Mouse (Mus musculus): ENCODE results near the gene Ppp1r13b.
"Not testable (repeated sequence)": the region's sequence is repeated elsewhere in the genome, so short reads cannot be mapped to it uniquely, and the experiment has no call there.

Ppp1r13b gene

DNA sequence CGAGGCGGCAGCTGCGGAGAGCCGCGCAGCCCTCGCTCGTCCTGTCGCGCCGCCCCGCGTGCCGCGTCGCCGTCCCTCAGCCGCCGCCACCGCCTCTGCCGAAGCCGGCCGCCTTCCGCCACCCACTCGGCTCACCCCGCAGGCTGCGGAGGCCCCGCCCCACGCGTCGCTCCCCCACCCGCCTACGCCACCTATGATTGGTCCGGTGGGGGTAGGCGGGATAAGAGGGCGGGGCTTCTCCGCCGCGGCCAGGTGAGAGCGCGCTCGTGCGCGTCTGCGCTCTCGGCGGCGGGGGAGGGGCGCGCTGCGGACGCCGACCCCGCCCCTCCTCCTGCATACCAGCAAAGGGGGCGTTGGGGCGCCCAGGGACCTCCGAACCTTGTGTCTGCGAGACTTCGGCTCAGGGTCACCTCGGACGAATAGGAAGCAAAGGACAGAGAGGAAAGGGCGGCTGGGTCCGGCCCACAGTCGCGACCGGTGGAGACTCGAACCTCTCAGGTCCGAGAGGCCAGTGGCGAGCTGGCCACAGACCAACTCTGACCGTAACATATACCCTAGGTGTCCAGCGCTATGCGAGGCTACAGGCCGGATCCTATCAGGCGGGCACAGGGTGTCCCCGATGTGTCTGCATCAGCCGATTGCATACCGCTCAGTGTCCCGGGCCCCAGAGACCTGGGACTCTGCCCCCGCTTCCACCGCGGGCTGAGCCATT lies at the start of gene Ppp1r13b:
Gene Ppp1r13b, minus strand, starts transcription at position 141 of the 712 bp plus-strand sequence.
- peak; percentile 94 for DNase-seq (ENCODE audit: low spot score)

DNA sequence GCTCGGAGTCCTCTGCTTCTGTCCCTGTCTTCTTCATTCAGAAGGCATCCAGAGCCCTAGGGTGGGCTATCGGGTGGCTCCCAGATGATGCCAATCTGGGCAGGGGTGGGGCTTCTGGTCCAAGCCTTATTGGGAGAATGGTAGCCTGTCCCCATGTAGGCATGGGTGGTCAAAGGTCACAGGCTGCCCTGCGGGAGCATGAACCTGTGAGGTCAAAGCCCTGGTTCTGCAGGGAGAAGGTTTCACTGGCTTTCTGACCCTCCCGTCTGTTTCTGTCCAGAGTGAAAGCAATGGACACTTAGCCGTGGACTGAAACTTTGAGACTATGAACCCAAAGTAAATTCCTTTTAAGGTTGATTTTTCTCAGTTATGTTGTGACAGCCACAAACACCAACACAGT lies 48.3 kb upstream of the Ppp1r13b start:
- no peak for DNase-seq (ENCODE audit: low spot score)

DNA sequence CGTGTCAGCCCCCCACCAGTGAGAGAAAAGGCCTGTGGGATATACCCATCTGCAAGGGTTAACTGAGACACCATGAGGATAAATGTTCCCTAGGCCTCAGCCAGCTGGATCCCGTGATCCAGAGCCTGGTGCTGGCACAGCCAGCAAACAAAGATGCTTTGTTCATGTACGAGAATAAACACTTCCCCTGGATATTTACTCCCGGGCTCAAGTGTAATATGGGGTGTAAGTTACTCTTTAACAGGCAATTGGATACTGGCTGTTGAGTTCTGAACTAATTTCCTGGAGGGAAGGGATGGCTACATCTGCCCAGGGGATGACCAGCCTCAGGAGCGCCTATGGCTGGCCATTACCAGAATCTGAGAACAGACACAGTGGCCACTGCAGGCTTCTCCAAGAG lies 43.8 kb upstream of the Ppp1r13b start:
- DNase-seq (ENCODE audit: low spot score) = no peak

DNA sequence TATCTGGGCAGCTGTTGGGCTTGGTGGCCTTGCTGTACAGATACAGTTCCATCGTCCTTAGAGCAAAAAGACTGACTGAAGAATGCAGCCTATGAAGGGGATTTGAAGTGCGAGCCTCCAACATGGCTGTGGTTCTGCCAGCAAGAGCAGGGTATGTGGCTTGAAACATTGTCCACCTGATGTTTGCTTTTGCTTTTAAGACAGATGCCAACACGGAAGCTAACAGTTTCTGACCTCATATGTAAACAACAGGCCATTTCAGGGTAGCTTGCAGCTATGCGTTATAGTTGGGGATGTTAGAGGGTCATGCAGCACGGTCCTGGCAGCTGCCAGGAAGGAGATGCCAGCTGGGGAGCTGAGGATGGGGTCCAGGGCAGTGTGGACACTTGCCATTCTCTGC lies 42.6 kb upstream of the Ppp1r13b start:
- DNase-seq (ENCODE audit: low spot score) = no peak

GRCm38 (mm10) chr12:111946716-111947115 lies 38.8 kb upstream of the Ppp1r13b start:
- peak; percentile 46 for DNase-seq (ENCODE audit: low spot score)

DNA sequence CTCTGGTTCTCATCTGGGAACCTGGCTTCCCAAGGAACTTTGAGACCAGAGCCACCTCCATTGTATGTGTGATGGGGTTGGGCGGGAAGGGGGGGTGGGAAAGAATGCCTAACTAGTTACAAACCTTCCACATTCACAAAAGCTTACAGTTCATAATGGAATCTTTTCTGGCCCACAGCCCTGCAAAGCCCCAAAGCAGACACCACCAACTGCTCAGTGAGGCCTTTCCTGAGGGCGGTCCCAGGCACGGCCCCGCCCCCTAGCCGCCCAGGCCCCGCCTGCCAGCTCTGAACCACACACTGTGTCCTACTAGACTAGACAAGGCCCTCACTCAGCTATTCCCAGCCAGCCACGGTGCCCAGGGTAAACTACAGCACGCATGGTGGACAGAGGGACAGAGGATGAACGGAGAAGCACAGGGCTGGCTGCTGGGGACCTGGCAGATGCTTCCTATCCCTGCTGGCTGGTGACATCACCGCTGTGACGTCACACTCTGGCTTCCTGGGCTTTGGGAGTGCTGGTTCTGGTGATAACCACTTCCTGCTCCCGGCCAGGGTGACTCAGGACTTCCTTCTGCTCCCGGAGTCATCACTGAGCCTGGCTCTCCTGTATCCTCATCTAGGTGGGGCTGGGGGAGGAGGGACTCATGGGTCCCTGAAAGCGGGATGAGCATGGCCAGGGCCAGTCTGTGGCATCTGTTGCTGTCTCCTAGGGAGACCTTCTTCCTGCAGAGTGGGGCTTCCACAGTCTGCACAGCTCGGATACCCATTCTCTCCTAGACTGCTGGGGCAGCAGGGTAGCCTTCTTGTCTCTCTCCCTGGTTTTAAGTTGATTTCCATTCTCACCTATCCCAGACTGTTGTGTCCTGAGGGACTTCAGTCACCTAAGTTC lies 38.1 kb upstream of the Ppp1r13b start:
- not testable (repeated sequence) for DNase-seq (ENCODE audit: low spot score)

DNA sequence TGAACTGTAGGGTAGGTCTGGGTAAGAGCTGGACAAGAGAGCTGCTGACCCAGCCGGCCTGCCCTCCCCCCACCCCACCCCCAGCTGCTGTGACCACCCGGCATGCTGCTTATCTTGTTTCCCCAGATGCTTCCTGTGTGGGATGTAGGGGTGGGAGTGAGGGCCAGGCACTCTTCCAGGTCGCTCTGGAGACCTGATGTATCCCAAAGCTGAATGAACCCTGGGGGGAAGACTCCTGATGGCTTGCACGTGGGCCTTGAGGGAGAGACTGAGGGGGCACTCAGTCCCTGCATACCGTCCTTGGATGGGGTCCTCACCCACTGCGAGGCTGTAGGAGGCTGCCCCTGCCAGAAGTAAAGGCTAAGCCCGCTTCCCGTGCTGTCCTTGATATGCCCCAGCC lies 37.2 kb upstream of the Ppp1r13b start:
- peak; percentile 38 for DNase-seq (ENCODE audit: low spot score)

DNA sequence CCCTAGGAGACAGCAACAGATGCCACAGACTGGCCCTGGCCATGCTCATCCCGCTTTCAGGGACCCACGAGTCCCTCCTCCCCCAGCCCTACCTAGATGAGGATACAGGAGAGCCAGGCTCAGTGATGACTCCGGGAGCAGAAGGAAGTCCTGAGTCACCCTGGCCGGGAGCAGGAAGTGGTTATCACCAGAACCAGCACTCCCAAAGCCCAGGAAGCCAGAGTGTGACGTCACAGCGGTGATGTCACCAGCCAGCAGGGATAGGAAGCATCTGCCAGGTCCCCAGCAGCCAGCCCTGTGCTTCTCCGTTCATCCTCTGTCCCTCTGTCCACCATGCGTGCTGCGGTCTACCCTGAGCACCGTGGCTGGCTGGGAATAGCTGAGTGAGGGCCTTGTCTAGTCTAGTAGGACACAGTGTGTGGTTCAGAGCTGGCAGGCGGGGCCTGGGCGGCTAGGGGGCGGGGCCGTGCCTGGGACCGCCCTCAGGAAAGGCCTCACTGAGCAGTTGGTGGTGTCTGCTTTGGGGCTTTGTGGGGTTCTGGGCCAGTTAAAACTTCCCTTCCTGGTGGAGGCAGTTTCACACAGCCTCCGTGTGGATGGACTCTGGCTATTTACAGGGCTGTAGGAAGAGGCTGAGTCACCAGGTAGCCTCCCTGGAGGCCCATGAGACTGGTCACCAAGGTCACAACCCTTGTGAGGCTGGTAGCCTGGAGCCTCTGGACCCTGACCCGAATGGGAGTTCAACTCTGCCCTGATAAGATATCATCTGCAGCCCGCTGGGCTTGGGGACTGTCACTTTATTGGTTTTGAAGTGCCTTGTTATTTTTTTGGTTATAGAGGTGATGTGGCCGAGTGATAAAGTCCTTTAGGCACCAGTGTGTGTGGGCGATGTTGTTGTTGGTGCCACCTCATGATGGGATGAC lies 36.4 kb upstream of the Ppp1r13b start:
- DNase-seq (ENCODE audit: low spot score) = not testable (repeated sequence)

GRCm38 (mm10) chr12:111943421-111944064 lies 35.6 kb upstream of the Ppp1r13b start:
- no peak for DNase-seq (ENCODE audit: low spot score)

- no peak for DNase-seq (ENCODE audit: low spot score)
These were observed 30.8 kb upstream of the Ppp1r13b start for GRCm38 (mm10) chr12:111938623-111939177.

GRCm38 (mm10) chr12:111936706-111937550 lies 29.0 kb upstream of the Ppp1r13b start:
- peak; percentile 69 for DNase-seq (ENCODE audit: low spot score)

- no peak for DNase-seq (ENCODE audit: low spot score)
These were observed 26.1 kb upstream of the Ppp1r13b start for GRCm38 (mm10) chr12:111933971-111934370.

GRCm38 (mm10) chr12:111933032-111933704 lies 25.3 kb upstream of the Ppp1r13b start:
- peak; percentile 47 for DNase-seq (ENCODE audit: low spot score)

GRCm38 (mm10) chr12:111932513-111932912 lies 24.6 kb upstream of the Ppp1r13b start:
- no peak for DNase-seq (ENCODE audit: low spot score)

DNA sequence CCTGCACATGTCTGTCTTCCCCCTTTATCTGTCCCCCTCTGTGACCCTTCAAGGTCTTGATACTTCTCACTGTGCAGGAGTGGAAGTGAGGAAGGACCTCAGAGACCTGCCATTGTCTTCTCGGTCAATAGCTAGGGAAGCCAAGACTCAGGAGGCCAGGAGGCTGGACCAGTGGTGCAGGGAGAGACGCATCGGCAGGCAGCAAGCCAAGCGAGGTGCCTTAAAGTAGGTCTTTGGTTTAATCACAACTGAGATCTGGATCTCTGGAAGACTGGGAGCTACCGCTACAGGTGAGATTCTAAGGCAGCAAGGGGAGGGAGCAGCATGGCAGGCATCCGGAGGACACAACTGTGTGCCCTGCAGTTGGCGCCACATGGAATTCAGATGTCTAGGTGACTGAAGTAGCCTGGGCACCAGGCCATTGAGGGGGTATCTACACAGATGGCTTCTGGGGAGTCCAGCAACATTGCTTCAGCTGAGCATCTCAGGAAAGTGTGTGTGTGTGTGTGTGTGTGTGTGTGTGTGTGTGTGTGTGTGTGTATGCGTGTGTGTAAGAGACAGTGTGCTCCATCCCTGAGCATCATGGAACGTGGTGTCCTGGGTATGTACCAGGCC lies 23.6 kb upstream of the Ppp1r13b start:
- DNase-seq (ENCODE audit: low spot score) = no peak

DNA sequence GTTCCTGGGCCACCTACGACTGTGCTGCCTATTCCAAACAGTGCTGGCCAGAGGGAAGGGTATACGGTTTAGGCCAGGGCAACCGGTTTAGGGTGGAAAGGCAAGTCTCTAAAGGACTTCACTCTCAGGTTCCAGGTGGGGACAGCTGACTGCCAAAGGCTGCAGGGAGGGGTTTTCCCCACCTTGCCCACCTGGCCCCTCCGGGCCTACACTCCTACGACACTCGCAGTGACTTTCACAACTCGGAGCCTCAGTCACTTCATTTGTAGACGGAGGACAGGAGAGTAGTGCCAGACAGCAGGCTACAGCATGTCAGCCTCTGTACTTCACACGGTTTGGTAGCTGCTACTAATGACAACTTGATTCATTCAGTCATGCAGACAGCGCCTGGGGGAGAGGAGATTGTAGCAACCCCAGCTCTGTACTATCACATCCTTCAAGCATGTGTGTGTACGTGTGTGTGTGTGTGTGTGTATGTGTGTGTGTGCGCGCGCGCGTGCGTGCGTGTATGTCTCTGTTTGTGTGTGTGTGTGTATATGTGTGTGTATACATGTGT lies 20.6 kb upstream of the Ppp1r13b start:
- DNase-seq (ENCODE audit: low spot score) = no peak

- DNase-seq (ENCODE audit: low spot score) = no peak
These were observed 19.4 kb upstream of the Ppp1r13b start for GRCm38 (mm10) chr12:111927338-111927737.

DNA sequence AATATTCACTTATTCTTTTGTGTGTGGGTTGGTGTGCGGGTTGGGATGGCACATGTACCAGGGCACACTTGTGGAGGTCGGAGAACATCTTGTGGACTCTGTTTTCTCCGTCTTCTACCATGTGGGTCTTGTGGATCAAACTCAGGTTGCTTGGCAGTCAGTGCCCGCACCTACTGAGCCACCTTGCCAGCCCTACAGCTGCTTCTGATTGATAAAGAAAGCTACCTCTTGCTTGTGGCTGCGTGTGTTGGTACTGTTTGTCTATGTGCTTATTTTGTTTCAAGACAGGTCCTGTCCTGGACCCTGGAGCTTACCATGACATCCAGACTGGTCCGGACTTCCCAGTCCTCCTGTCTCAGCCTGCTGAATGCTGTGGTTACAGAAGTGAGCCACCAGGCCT lies 15.2 kb upstream of the Ppp1r13b start:
- DNase-seq (ENCODE audit: low spot score) = no peak

GRCm38 (mm10) chr12:111920046-111920445 lies 12.1 kb upstream of the Ppp1r13b start:
- no peak for DNase-seq (ENCODE audit: low spot score)

Measured in testis, postnatal 14 days (tissue).